Mouse (Mus musculus) CH12.LX (cell line): Measurements from ENCODE around the gene Rexo1. TPM values are rescaled to one million over a fixed set of nuclear protein-coding genes. Genes with fewer than 3 reads are reported as not detected.

Experiments
- DNase-seq: peaks from one replicate; pipeline ENCODE4 v3.0.0-alpha.2; 2013; ENCODE audit errors: extremely low read depth
- H3K27ac ChIP-seq: 2 replicates; pipeline ENCODE4 v1.5.1; 2012; ENCODE audit warnings: low read depth, mild to moderate bottlenecking, control low read depth, moderate library complexity; ENCODE audit not compliant: insufficient read depth
- H3K27me3 ChIP-seq: replicated peaks from 2 replicates; pipeline ENCODE3; 2012; ENCODE audit warnings: inconsistent platforms
- H3K36me3 ChIP-seq, 2 experiments: replicated peaks in 1 of 2; 2 replicates each; pipeline versions ENCODE3 to v1.6.1; 2012; ENCODE audit warnings: inconsistent platforms in 1 of 2, low read length in 1 of 2, mild to moderate bottlenecking in 1 of 2, mixed read lengths in 1 of 2, moderate library complexity in 1 of 2; ENCODE audit not compliant: control insufficient read depth in 1 of 2, insufficient read depth in 1 of 2
- H3K4me1 ChIP-seq, 2 experiments: 2 replicates each; pipeline ENCODE4 v1.6.1; 2012; ENCODE audit warnings: inconsistent platforms in 1 of 2, moderate library complexity in 1 of 2; ENCODE audit not compliant: insufficient read depth in 2 of 2, control insufficient read depth in 1 of 2
- H3K4me2 ChIP-seq: 2 replicates; pipeline ENCODE4 v1.6.1; 2012; ENCODE audit warnings: low read depth, mild to moderate bottlenecking, control low read depth; ENCODE audit not compliant: poor library complexity, insufficient read depth, severe bottlenecking
- H3K4me3 ChIP-seq, 3 experiments: fragments of 150-350 bp in 1 of 3; sonication (generic) in 1 of 3; replicated peaks in 1 of 3; 2 replicates each; pipeline versions ENCODE3 to v1.5.1; 2011 to 2012; ENCODE audit warnings: low read depth in 2 of 3, low read length in 2 of 3, mild to moderate bottlenecking in 2 of 3, moderate library complexity in 2 of 3, control low read depth in 1 of 3, improper control_type of control experiment in 1 of 3, inconsistent platforms in 1 of 3, mixed read lengths in 1 of 3; ENCODE audit not compliant: poor library complexity in 1 of 3
- H3K79me2 ChIP-seq: replicated peaks from 2 replicates; pipeline ENCODE4 v1.6.1; 2012; ENCODE audit warnings: mild to moderate bottlenecking, moderate library complexity; ENCODE audit not compliant: control insufficient read depth, poor library complexity, insufficient read depth, severe bottlenecking; ENCODE audit errors: extremely low read depth
- H3K9ac ChIP-seq: 2 replicates; pipeline ENCODE4 v1.6.1; 2012; ENCODE audit warnings: low read depth, mild to moderate bottlenecking, control low read depth, moderate library complexity; ENCODE audit not compliant: insufficient read depth
- H3K9me3 ChIP-seq: replicated peaks from 2 replicates; pipeline ENCODE3; 2012; ENCODE audit warnings: low read length, inconsistent platforms, mixed read lengths
- BHLHE40 ChIP-seq: IDR thresholded peaks from 2 replicates; pipeline ENCODE4 v1.6.1; 2011; ENCODE audit warnings: mild to moderate bottlenecking, low read depth, low read length, improper control_type of control experiment
- CTCF ChIP-seq, 2 experiments: IDR thresholded peaks in 1 of 2; conservative IDR thresholded peaks in 1 of 2; 2 replicates each; pipeline ENCODE4 v1.5.1; 2011 to 2012; ENCODE audit warnings: low read depth in 2 of 2, low read length in 2 of 2, improper control_type of control experiment in 1 of 2, inconsistent platforms in 1 of 2, mild to moderate bottlenecking in 1 of 2, moderate library complexity in 1 of 2
- ELF1 ChIP-seq: IDR thresholded peaks from 2 replicates; pipeline ENCODE4 v1.6.1; 2014; ENCODE audit warnings: low read depth, mild to moderate bottlenecking, inconsistent platforms, low read length, improper control_type of control experiment
- ETS1 ChIP-seq: conservative IDR thresholded peaks from 2 replicates; pipeline ENCODE4 v1.6.1; 2012; ENCODE audit warnings: low read depth, mild to moderate bottlenecking, inconsistent platforms, low read length, improper control_type of control experiment, moderate library complexity
- GABPA ChIP-seq: IDR thresholded peaks from 2 replicates; pipeline ENCODE4 v1.6.1; 2012; ENCODE audit warnings: low read depth, low read length, improper control_type of control experiment, inconsistent platforms; ENCODE audit not compliant: insufficient replicate concordance
- HCFC1 ChIP-seq: IDR thresholded peaks from 2 replicates; pipeline ENCODE4 v1.6.1; 2012; ENCODE audit warnings: low read depth, mild to moderate bottlenecking, inconsistent platforms, low read length, improper control_type of control experiment
- JUN ChIP-seq: IDR thresholded peaks from 2 replicates; pipeline ENCODE4 v1.6.1; 2011; ENCODE audit warnings: low read depth, mild to moderate bottlenecking, low read length, improper control_type of control experiment, moderate library complexity; ENCODE audit not compliant: insufficient read depth
- JUND ChIP-seq: conservative IDR thresholded peaks from 2 replicates; pipeline ENCODE4 v1.6.1; 2011; ENCODE audit warnings: low read depth, low read length, improper control_type of control experiment
- MAFK ChIP-seq: IDR thresholded peaks from 2 replicates; pipeline ENCODE4 v1.6.1; 2011; ENCODE audit warnings: low read length, improper control_type of control experiment; ENCODE audit not compliant: insufficient replicate concordance
- MAX ChIP-seq: IDR thresholded peaks from 2 replicates; pipeline ENCODE4 v1.6.1; 2011; ENCODE audit warnings: low read length, improper control_type of control experiment
- MXI1 ChIP-seq: IDR thresholded peaks from 2 replicates; pipeline ENCODE4 v1.6.1; 2011; ENCODE audit warnings: mild to moderate bottlenecking, low read depth, low read length, improper control_type of control experiment
- MYC ChIP-seq: IDR thresholded peaks from 2 replicates; pipeline ENCODE4 v1.6.1; 2011; ENCODE audit warnings: low read depth, mild to moderate bottlenecking, improper control_type of control experiment, low read length
- NELFE ChIP-seq: IDR thresholded peaks from 2 replicates; pipeline ENCODE4 v1.6.1; 2011; ENCODE audit warnings: low read depth, low read length, improper control_type of control experiment
- NRF1 ChIP-seq: IDR thresholded peaks from 2 replicates; pipeline ENCODE4 v1.6.1; 2014; ENCODE audit warnings: low read depth, mild to moderate bottlenecking, inconsistent platforms, low read length, improper control_type of control experiment, moderate library complexity
- PAX5 ChIP-seq: IDR thresholded peaks from 2 replicates; pipeline ENCODE4 v1.6.1; 2012; ENCODE audit warnings: low read length, inconsistent platforms, mixed read lengths
- POLR2A ChIP-seq: IDR thresholded peaks from 2 replicates; pipeline ENCODE4 v1.6.1; 2011; ENCODE audit warnings: low read depth, mild to moderate bottlenecking, improper control_type of control experiment, low read length
- POLR2AphosphoS2 ChIP-seq: IDR thresholded peaks from 2 replicates; pipeline ENCODE4 v1.6.1; 2011; ENCODE audit warnings: low read depth, low read length, improper control_type of control experiment
- RAD21 ChIP-seq: IDR thresholded peaks from 2 replicates; pipeline ENCODE4 v1.6.1; 2011; ENCODE audit warnings: low read depth, mild to moderate bottlenecking, low read length, improper control_type of control experiment, moderate library complexity
- RCOR1 ChIP-seq: conservative IDR thresholded peaks from 2 replicates; pipeline ENCODE4 v1.6.1; 2012; ENCODE audit warnings: low read depth, mild to moderate bottlenecking, inconsistent platforms, low read length, improper control_type of control experiment
- SIN3A ChIP-seq: IDR thresholded peaks from 2 replicates; pipeline ENCODE4 v1.6.1; 2012; ENCODE audit warnings: low read length, improper control_type of control experiment, inconsistent platforms
- SMC3 ChIP-seq: IDR thresholded peaks from 2 replicates; pipeline ENCODE4 v1.6.1; 2011; ENCODE audit warnings: low read depth, low read length, improper control_type of control experiment
- TBP ChIP-seq: conservative IDR thresholded peaks from 2 replicates; pipeline ENCODE4 v1.6.1; 2011; ENCODE audit warnings: low read depth, low read length, improper control_type of control experiment
- TCF12 ChIP-seq: IDR thresholded peaks from 2 replicates; pipeline ENCODE4 v1.6.1; 2014; ENCODE audit warnings: low read depth, mild to moderate bottlenecking, inconsistent platforms, low read length, improper control_type of control experiment
- USF2 ChIP-seq: conservative IDR thresholded peaks from 2 replicates; pipeline ENCODE4 v1.6.1; 2011; ENCODE audit warnings: low read depth, low read length, improper control_type of control experiment
- ZC3H11A ChIP-seq: IDR thresholded peaks from 2 replicates; pipeline ENCODE4 v1.6.1; 2012; ENCODE audit warnings: low read depth, mild to moderate bottlenecking, inconsistent platforms, low read length, improper control_type of control experiment
- ZKSCAN1 ChIP-seq: IDR thresholded peaks from 2 replicates; pipeline ENCODE4 v1.6.1; 2012; ENCODE audit warnings: low read depth, inconsistent platforms, low read length, improper control_type of control experiment, borderline replicate concordance
- dilution Hi-C: fragments of 300-500 bp; cut with MboI; formaldehyde crosslinking; loops from 2 replicates; pipeline ENCODE4 v1.14.3; 2020; ENCODE audit warnings: low sequenced_read_pairs; ENCODE audit not compliant: extremely low pct_unique_long_range_greater_than_20kb, extremely low pct_ligation_motif_present
- in situ Hi-C: fragments of 300-500 bp; cut with MboI; formaldehyde crosslinking; loops from 3 replicates; pipeline ENCODE4 v1.14.3; 2019; ENCODE audit warnings: low sequenced_read_pairs, low pct_ligation_motif_present, low pct_unique_long_range_greater_than_20kb, mixed read lengths
- polyA plus RNA-seq: library from polyadenylated mRNA; unstranded; fragments of >175 nt; gene quantifications from 2 replicates; pipeline ENCODE4 v1.2.1, GENCODE M21; 2012; ENCODE audit warnings: low read depth; ENCODE audit not compliant: insufficient read length
- total RNA-seq, 2 experiments: library from RNA; depleted of rRNA; stranded (reverse); fragments of 300-350 nt in 1 of 2; fragments of >200 nt in 1 of 2; gene quantifications; 2 replicates each; pipeline ENCODE4 v1.2.3; 2012 to 2014

The Rexo1 gene
- total and polyA plus RNA-seq, 3 experiments: 7.0 to 41.9 (median 17.7) TPM

DNA sequence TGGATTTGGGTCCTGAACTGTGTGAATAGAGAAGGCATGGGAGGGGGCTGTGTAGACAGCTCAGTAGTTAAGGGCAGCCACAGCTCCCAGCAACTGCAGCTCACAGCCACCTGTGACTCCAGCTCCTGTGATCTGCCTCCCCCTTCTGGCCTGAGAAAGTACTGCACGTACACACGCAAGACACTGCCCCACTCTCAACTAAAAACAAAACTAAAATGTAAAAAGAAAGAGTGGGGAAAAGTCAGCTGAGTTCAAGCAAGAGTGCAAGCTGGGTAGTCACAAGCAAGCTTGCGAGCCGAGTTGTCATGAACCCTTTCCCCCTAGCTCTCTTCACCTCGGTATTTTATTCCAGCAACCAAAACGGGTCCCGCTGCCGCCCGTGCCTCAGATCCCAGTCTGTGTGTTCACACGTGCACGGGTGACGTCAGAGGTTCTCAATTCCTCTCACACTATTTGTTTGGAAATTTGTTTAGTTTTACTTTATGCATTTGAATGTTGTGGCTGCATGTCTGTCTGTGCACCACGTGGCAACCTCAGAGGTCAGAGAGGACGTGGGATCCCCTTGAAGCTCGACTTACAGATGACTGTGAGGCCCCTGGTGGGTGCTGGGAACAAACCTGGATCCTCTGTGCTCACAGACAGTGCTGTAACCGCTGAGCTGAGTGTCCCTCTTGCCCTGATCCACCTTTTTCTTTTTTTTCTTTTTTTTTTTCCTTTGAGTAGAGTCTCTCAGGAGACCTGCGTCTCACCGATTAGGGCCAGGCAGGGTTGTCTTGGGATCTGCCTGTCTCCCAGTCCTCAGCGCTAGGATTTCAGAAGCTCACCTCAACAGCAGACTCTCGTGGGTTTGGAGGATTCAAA is 51.7 kb downstream of the Rexo1 start (continued):
- TF ChIP-seq MAX (peak; percentile 94), MAFK (no peak), TBP (0 out of 2 replicates have a peak, but pooled peaks have one; percentile 19), NELFE (peak; percentile 46; the same call in 1 of the 2 replicates), JUN (peak; percentile 50; the same call in 1 of the 2 replicates), MXI1 (peak; percentile 95), ZKSCAN1 (no peak), GABPA (no peak), SIN3A (peak; percentile 81), JUND (peak; percentile 45; the same call in 1 of the 2 replicates), ETS1 (peak; percentile 57), CTCF (conservative IDR thresholded peaks at IDR 0.05 in 1 of 2, IDR thresholded peaks at IDR 0.05 in 1 of 2; ENCODE audit: low read depth in 2 of 2, low read length in 2 of 2) (peak; percentile 86 to 96), BHLHE40 (peak; percentile 98), PAX5 (no peak), ELF1 (0 out of 2 replicates have a peak, but pooled peaks have one; percentile 20), NRF1 (peak; percentile 44), USF2 (peak; percentile 33; the same call in 1 of the 2 replicates), POLR2AphosphoS2 (no peak), TCF12 (peak; percentile 40; the same call in 1 of the 2 replicates), POLR2A (no peak)

DNA sequence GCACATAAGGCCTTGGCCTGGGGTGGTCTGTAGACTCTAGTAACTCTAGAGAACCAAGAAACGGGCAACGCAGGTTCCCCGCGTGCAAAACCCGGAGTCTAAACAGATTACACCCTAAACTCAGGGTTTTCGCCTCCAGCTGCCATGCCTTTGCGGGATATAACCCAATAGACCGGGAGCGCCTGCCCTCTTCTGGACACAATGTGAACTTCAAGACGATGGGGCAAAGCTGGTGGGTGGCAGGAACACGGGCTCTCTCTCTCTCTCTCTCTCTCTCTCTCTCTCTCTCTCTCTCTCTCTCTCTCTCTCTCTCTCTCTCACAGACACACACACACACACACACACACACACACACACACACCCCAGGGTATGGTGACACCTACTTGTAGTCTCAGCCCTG is 55.1 kb downstream of the Rexo1 start:
- Histone ChIP-seq H3K27me3 (peaks cover 73% of the 10 kb centered on the region), H3K27ac (no peak overlapping the region), H3K4me2 (peak overlapping the region; percentile 85), H3K4me1 (peaks cover 0 to 26% of the 10 kb centered on the region in 2 experiments; a peak in 2 of 4 replicates), H3K9ac (no peak overlapping the region), H3K36me3 (no peaks in the 10 kb centered on the region), H3K79me2 (no peaks in the 10 kb centered on the region), H3K4me3 (no peak overlapping the region), H3K9me3 (no peaks in the 10 kb centered on the region)
- peak; percentile 76 for DNase-seq
- TF ChIP-seq MAFK (no peak), SMC3 (peak; percentile 86), CTCF (conservative IDR thresholded peaks at IDR 0.05 in 1 of 2, IDR thresholded peaks at IDR 0.05 in 1 of 2; ENCODE audit: low read depth in 2 of 2, low read length in 2 of 2) (peak; percentile 54 to 76; a peak in 3 of 4 replicates), RCOR1 (no peak), NRF1 (peak; percentile 42; the same call in 1 of the 2 replicates), ZC3H11A (peak; percentile 45; the same call in 1 of the 2 replicates), MYC (0 out of 2 replicates have a peak, but pooled peaks have one; percentile 56), HCFC1 (no peak), JUND (0 out of 2 replicates have a peak, but pooled peaks have one; percentile 19), RAD21 (peak; percentile 68), TCF12 (peak; percentile 18; the same call in 1 of the 2 replicates), SIN3A (no peak)
- dilution Hi-C loops (no loop called here), in situ Hi-C loops (loop anchor here (5.0 kb wide), 2 partner anchors 59 to 134 kb away; no protein-coding TSS in a partner anchor)
